Mouse (Mus musculus) C2C12 (cell line): ENCODE results near the gene Mtf1.

ENCODE experiments used
- CEBPB ChIP-seq: IDR thresholded peaks from one replicate; pipeline ENCODE4 v1.6.1; 2011; ENCODE audit warnings: low read depth, mild to moderate bottlenecking, control low read depth, moderate library complexity
- MYOG ChIP-seq: IDR thresholded peaks from one replicate; pipeline ENCODE4 v1.6.1; 2011; ENCODE audit not compliant: control insufficient read depth, insufficient read length; ENCODE audit errors: extremely low read depth
- USF1 ChIP-seq: IDR thresholded peaks from one replicate; pipeline ENCODE4 v1.6.1; 2011; ENCODE audit warnings: low read depth, mild to moderate bottlenecking, control low read depth, moderate library complexity

DNA sequence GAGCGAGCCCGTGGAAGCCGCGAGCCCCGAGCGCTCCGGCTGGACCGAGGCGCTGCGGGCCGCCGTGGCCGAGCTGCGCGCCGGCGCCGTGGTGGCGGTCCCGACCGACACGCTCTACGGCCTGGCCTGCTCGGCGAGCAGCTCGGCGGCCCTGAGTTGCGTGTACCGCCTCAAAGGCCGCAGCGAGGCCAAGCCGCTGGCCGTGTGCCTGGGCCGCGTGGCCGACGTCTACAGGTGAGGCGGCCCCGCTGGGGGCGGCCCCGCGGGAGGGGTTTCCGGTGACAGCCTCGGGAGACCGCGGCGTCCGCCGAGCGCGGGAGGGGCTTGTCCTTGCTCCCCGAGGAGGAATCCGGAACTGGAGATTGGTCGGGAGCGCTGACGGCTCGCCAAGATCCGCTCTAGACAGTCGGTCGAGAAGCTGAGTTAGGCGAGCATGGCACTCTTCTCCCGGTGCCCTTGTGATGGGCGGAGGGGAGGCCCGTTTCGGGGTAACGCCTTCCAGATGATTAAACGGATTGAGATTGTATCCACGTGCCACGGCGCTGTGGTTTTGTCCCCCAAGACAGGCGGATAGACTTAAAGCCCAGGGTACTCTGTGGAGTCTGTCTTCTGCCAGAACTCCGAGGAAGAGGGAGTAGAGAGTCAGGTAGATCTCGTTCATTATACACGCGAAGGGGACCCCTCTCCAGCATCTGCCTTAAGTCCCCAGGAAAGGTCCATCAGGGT is 49.2 kb downstream of the Mtf1 start, which contains the start of gene 1110065P20Rik:
- TF ChIP-seq MYOG (no peak), USF1 (no peak), CEBPB (no peak)
